Mouse (Mus musculus) 3T3-L1 (cell line): ENCODE data around the gene Gng4.
A peak's percentile ranks its signal among the peaks of the same experiment; 100 is the strongest.
"Not testable (repeated sequence)": the region's sequence is repeated elsewhere in the genome, so short reads cannot be mapped to it uniquely, and the experiment has no call there.

Experiments
- DNase-seq: peaks from one replicate; pipeline ENCODE4 v3.0.0-alpha.2; 2015; ENCODE audit warnings: low read depth, low spot score

Gene Gng4

GRCm38 (mm10) chr13:13783894-13784419 is at the start of gene Gng4:
Gene Gng4 (plus strand): TSS chr13:13784059.
- DNase-seq: no peak

- no peak for DNase-seq
Measured at GRCm38 (mm10) chr13:13739232-13739631, 44.6 kb upstream of the Gng4 start.

GRCm38 (mm10) chr13:13745911-13746310 is 37.9 kb upstream of the Gng4 start:
- DNase-seq: peak; percentile 71

GRCm38 (mm10) chr13:13775778-13776494 is 7.9 kb upstream of the Gng4 start:
- DNase-seq: no peak

- no peak for DNase-seq
Measured at GRCm38 (mm10) chr13:13777052-13777451, 6.8 kb upstream of the Gng4 start.

GRCm38 (mm10) chr13:13777696-13778095 is 6.2 kb upstream of the Gng4 start:
- no peak for DNase-seq

- DNase-seq: peak; percentile 12
Measured at GRCm38 (mm10) chr13:13778837-13779458, 4.9 kb upstream of the Gng4 start.

GRCm38 (mm10) chr13:13780271-13780670 is 3.6 kb upstream of the Gng4 start:
- DNase-seq: no peak

GRCm38 (mm10) chr13:13781026-13781425 is 2.8 kb upstream of the Gng4 start:
- DNase-seq: no peak

- DNase-seq: no peak
Measured at GRCm38 (mm10) chr13:13783296-13783695, 563 bp upstream of the Gng4 start.

- DNase-seq: no peak
Measured at GRCm38 (mm10) chr13:13784420-13784936, 619 bp downstream of the Gng4 start.

GRCm38 (mm10) chr13:13784981-13785783 is 1.3 kb downstream of the Gng4 start:
- no peak for DNase-seq

GRCm38 (mm10) chr13:13786971-13787370 is 3.1 kb downstream of the Gng4 start:
- DNase-seq: no peak

- DNase-seq: no peak
Measured at GRCm38 (mm10) chr13:13788070-13788469, 4.2 kb downstream of the Gng4 start.

- peak; percentile 69 for DNase-seq
Measured at GRCm38 (mm10) chr13:13791981-13792380, 8.1 kb downstream of the Gng4 start.

- DNase-seq: no peak
Measured at GRCm38 (mm10) chr13:13795166-13795832, 11.4 kb downstream of the Gng4 start.

GRCm38 (mm10) chr13:13796082-13796481 is 12.2 kb downstream of the Gng4 start:
- no peak for DNase-seq

GRCm38 (mm10) chr13:13797816-13798215 is 14.0 kb downstream of the Gng4 start:
- not testable (repeated sequence) for DNase-seq

- no peak for DNase-seq
Measured at GRCm38 (mm10) chr13:13798775-13799174, 14.9 kb downstream of the Gng4 start.

GRCm38 (mm10) chr13:13808337-13809132 is 24.7 kb downstream of the Gng4 start:
- DNase-seq: no peak

GRCm38 (mm10) chr13:13810885-13811284 is 27.0 kb downstream of the Gng4 start:
- DNase-seq: no peak
